Mouse (Mus musculus): ENCODE data around the gene Pin1.

DNA sequence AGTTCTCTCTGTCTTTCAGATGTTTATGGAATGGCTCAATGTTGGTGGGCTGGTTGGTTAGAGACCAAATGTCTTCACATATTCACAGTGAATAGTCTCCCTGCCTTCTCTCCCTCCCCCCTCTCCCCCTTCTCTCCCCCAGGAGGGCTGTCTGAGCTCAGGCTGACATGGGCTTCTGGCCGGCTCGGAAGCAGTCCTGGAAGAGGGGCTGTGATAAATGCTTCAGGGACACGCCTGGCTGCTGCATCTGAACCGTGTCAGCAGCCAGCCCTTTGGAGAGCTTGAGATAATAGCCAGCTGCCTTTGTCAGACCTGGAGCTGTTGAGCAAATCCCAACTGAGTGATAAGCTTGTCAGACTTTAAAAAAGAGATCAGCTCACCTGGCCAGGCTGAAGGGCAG is 38.0 kb downstream of the Pin1 start:
- TF ChIP-seq CTCF (IDR thresholded peaks at IDR 0.05; ENCODE audit: borderline replicate concordance, control insufficient read depth, extremely low read depth, insufficient read depth, low read length, poor library complexity) (no peak), POLR2A (IDR thresholded peaks at IDR 0.05; ENCODE audit: control insufficient read depth, extremely low read depth, insufficient read depth, low read length, poor library complexity) (no peak)

Measured in thymus, adult 2 months (tissue).